Mouse (Mus musculus): ENCODE results near the gene Slc35g3.

DNA sequence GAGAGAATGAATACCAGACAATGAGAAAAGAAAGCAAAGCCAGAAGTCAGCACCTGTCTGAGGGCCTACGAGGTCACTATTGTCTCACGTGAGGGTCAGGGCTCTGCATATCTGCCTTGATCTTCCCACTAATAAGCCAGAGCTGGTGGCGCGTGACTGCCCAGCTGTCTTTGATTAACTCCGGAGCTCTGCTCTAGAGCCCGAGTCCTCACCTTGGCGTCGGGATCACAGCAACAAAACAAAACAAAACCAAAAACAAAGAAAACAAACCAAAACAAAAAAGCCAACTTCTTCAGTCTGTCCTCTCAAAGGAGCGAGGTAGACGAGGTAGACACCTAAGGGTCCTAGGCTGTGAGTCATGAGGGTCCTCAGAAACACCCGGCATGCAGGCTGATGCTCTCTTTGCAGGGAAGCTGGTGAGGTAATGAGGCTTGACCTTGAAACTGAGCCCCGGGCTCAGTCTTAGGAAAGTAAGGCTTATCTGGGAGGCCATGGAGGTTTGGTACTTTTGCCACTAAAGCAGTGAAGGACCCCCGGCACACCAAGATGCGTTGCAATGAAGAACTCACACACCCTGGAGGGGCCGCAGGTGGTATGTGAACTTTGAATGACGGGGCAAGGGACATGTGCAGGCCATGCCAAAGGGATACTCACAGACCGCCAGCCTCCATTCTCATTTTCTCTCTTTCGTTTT, 47.0 kb downstream of the Slc35g3 start:
- TF ChIP-seq CTCF (IDR thresholded peaks at IDR 0.05; ENCODE audit: control insufficient read depth, insufficient read depth, insufficient replicate concordance, low read depth, low read length), result no peak
- TF ChIP-seq POLR2A (IDR thresholded peaks at IDR 0.05; ENCODE audit: control insufficient read depth, low read depth, low read length), result no peak

Measured in testis, adult 2 months (tissue).